Mouse (Mus musculus) kidney, embryonic 16.5 days (tissue): ENCODE results near the gene Amph. TPM values are rescaled to one million over a fixed set of nuclear protein-coding genes. Genes with fewer than 3 reads are reported as not detected.
A peak's percentile ranks its signal among the peaks of the same experiment; 100 is the strongest.

ENCODE experiments used
- ATAC-seq: fragments of 200-750 bp; cut with Nextera tagmentation; 2 replicates; pipeline ENCODE4 v1.8.0; 2017; ENCODE audit warnings: moderate TSS enrichment; ENCODE audit not compliant: low FRiP score, low TSS enrichment
- H3K27ac ChIP-seq: fragments of 300-500 bp; sonication (generic); 2 replicates; pipeline ENCODE4 v1.5.1; 2014; ENCODE audit warnings: low read length
- H3K27me3 ChIP-seq: fragments of 300-500 bp; sonication (generic); 2 replicates; pipeline ENCODE4 v1.6.1; 2014; ENCODE audit warnings: low read length, control low read depth, mixed read lengths; ENCODE audit not compliant: insufficient read depth
- H3K36me3 ChIP-seq: fragments of 300-500 bp; sonication (generic); 2 replicates; pipeline ENCODE4 v1.6.1; 2014; ENCODE audit warnings: low read length, control low read depth, mixed read lengths; ENCODE audit not compliant: insufficient read depth
- H3K4me1 ChIP-seq: fragments of 300-500 bp; sonication (generic); 2 replicates; pipeline ENCODE4 v1.6.1; 2014; ENCODE audit warnings: low read length, control low read depth, mixed read lengths; ENCODE audit not compliant: insufficient read depth
- H3K4me2 ChIP-seq: fragments of 300-500 bp; sonication (generic); replicated peaks from 2 replicates; pipeline ENCODE4 v1.6.1; 2014; ENCODE audit warnings: low read depth, low read length
- H3K4me3 ChIP-seq: fragments of 300-500 bp; sonication (generic); 2 replicates; pipeline ENCODE4 v1.5.1; 2014; ENCODE audit warnings: mild to moderate bottlenecking, low read length
- H3K9ac ChIP-seq: fragments of 300-500 bp; sonication (generic); replicated peaks from 2 replicates; pipeline ENCODE4 v1.6.1; 2014; ENCODE audit warnings: low read length
- H3K9me3 ChIP-seq: fragments of 300-500 bp; sonication (generic); 2 replicates; pipeline ENCODE4 v1.6.1; 2016; ENCODE audit warnings: low read length, control low read depth
- WGBS: fragments of 180-500 bp; shearing (Covaris S2); extraction: QIAGEN DNeasy Blood & Tissue Kit; methylation state at CpG from one replicate; pipeline ENCODE4 v1.1.7; 2014; 5-methylcytosine and 5-hydroxymethylcytosine counted together
- polyA plus RNA-seq: library from polyadenylated mRNA; unstranded; fragments of >200 nt; fragmentation: Nextera tagmentation; extraction: Ambion mirVana; gene quantifications from 2 replicates; pipeline ENCODE4 v1.2.1, GENCODE M21; 2015

Gene Amph
- polyA plus RNA-seq, 1 experiment from 2014 or later = 10.6 TPM

DNA sequence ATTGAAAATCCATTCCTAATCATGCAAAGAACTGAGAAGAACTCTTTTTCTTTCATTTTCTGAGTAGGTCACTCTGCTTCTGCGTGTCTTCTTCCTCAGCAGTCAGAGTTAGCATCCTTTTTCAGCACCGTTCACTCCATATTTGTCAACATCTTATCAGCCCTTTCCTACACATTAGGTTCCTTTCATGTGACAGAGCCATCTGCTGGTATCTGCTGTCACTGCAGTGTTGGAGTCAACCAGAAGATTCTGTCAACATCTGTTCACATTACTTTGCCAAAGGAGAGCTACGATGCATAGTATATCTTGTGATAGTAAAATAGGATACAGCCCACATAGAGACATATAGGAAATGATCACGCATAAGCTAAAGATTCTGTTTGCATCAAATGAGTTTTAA is 185.8 kb downstream of the Amph start:
- no peak for ATAC-seq
- 43% methylated on average over 4 of the region's 4 CpGs for WGBS
- Histone ChIP-seq H3K4me2 (no peak overlapping the region), H3K9ac (no peak overlapping the region), H3K36me3 (no peaks in the 10 kb centered on the region), H3K4me1 (no peaks in the 10 kb centered on the region), H3K9me3 (no peaks in the 10 kb centered on the region), H3K4me3 (no peak overlapping the region), H3K27me3 (no peaks in the 10 kb centered on the region), H3K27ac (no peak overlapping the region)

- H3K4me1 ChIP-seq = no peaks in the 10 kb centered on the region
- H3K36me3 ChIP-seq = no peaks in the 10 kb centered on the region
- H3K9me3 ChIP-seq = no peaks in the 10 kb centered on the region
- no peak overlapping the region for H3K4me3 ChIP-seq
- WGBS = 73% methylated on average over 7 of the region's 7 CpGs
- no peak overlapping the region for H3K27ac ChIP-seq
- ATAC-seq = no peak
- H3K9ac ChIP-seq = no peak overlapping the region
- no peaks in the 10 kb centered on the region for H3K27me3 ChIP-seq
- no peak overlapping the region for H3K4me2 ChIP-seq
Measured at GRCm38 (mm10) chr13:19137212-19137611, 189.2 kb downstream of the Amph start.

GRCm38 (mm10) chr13:19137932-19138331 is 189.9 kb downstream of the Amph start:
- no peak overlapping the region for H3K4me3 ChIP-seq
- ATAC-seq = peak; percentile 71
- no peaks in the 10 kb centered on the region for H3K27me3 ChIP-seq
- WGBS = 25% methylated on average over 5 of the region's 5 CpGs
- no peak overlapping the region for H3K27ac ChIP-seq
- no peaks in the 10 kb centered on the region for H3K4me1 ChIP-seq
- no peak overlapping the region for H3K4me2 ChIP-seq
- H3K9me3 ChIP-seq = no peaks in the 10 kb centered on the region
- no peaks in the 10 kb centered on the region for H3K36me3 ChIP-seq
- no peak overlapping the region for H3K9ac ChIP-seq

- no peak overlapping the region for H3K4me3 ChIP-seq
- no peak overlapping the region for H3K27ac ChIP-seq
- H3K36me3 ChIP-seq = no peaks in the 10 kb centered on the region
- H3K9ac ChIP-seq = no peak overlapping the region
- H3K9me3 ChIP-seq = no peaks in the 10 kb centered on the region
- H3K4me1 ChIP-seq = no peaks in the 10 kb centered on the region
- ATAC-seq = no peak
- H3K27me3 ChIP-seq = no peaks in the 10 kb centered on the region
- 93% methylated on average over 2 of the region's 2 CpGs for WGBS
- no peak overlapping the region for H3K4me2 ChIP-seq
Measured at GRCm38 (mm10) chr13:19138550-19138949, 190.5 kb downstream of the Amph start.

- no peaks in the 10 kb centered on the region for H3K36me3 ChIP-seq
- H3K9me3 ChIP-seq = no peaks in the 10 kb centered on the region
- no peaks in the 10 kb centered on the region for H3K4me1 ChIP-seq
- no peak overlapping the region for H3K4me3 ChIP-seq
- H3K27me3 ChIP-seq = no peaks in the 10 kb centered on the region
- no peak overlapping the region for H3K27ac ChIP-seq
- H3K4me2 ChIP-seq = no peak overlapping the region
- H3K9ac ChIP-seq = no peak overlapping the region
- ATAC-seq = no peak
- 92% methylated on average over 6 of the region's 7 CpGs for WGBS
Measured at GRCm38 (mm10) chr13:19139104-19139503, 191.1 kb downstream of the Amph start.

DNA sequence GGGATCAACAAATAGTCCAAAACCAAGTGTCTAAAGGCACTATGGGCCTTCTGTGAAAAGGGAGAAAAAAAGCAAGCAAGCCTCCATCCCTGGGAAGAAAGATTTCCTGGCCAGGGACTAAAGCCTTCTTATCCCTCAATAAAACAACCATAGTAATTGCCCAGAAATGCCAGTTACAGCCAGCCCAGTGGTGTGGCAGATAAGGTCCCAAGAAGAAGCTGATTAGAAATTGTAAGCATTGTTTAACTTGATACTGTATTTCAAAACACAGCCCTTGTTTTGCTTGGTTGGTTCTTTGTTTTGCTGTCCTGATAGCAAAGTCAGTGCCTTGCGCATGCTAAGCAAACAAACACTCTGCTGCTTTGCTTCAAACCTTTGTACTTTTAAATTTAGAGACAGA is 191.8 kb downstream of the Amph start:
- Histone ChIP-seq H3K4me1 (no peaks in the 10 kb centered on the region), H3K4me3 (no peak overlapping the region), H3K4me2 (no peak overlapping the region), H3K36me3 (no peaks in the 10 kb centered on the region), H3K9ac (no peak overlapping the region), H3K27ac (no peak overlapping the region), H3K27me3 (no peaks in the 10 kb centered on the region), H3K9me3 (no peaks in the 10 kb centered on the region)
- no peak for ATAC-seq
- WGBS = 59% methylated on average over 1 of the region's 1 CpGs

- Histone ChIP-seq H3K27ac (no peak overlapping the region), H3K36me3 (no peaks in the 10 kb centered on the region), H3K4me3 (no peak overlapping the region), H3K27me3 (no peaks in the 10 kb centered on the region), H3K4me1 (no peaks in the 10 kb centered on the region), H3K9me3 (no peaks in the 10 kb centered on the region), H3K9ac (no peak overlapping the region), H3K4me2 (no peak overlapping the region)
- 92% methylated on average over 3 of the region's 3 CpGs for WGBS
- no peak for ATAC-seq
Measured at GRCm38 (mm10) chr13:19143766-19144165, 195.8 kb downstream of the Amph start.

DNA sequence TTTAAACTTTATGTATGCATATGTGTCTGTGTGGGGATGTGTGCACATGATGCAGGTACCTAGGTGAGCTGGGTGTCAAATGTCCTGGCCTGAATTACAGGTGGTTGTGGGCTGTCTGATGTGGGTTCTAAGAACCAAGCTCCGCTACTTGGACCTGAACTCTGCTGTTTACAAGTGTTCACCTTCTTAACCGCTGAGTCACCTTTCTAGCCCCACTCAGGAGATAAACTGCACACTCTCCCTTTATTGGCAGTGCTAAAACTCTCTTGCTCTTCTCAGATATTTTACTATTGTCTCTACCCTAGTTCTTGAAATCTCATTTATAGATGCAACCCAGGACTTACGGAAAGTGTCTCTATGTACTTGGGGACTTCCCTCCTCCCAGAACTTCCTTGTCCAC is 199.5 kb downstream of the Amph start:
- no peaks in the 10 kb centered on the region for H3K9me3 ChIP-seq
- no peaks in the 10 kb centered on the region for H3K36me3 ChIP-seq
- WGBS = 84% methylated on average over 3 of the region's 3 CpGs
- no peak overlapping the region for H3K27ac ChIP-seq
- no peak for ATAC-seq
- no peak overlapping the region for H3K4me2 ChIP-seq
- no peak overlapping the region for H3K9ac ChIP-seq
- H3K4me3 ChIP-seq = no peak overlapping the region
- H3K27me3 ChIP-seq = no peaks in the 10 kb centered on the region
- no peaks in the 10 kb centered on the region for H3K4me1 ChIP-seq

GRCm38 (mm10) chr13:19149574-19149973 is 201.6 kb downstream of the Amph start:
- Histone ChIP-seq H3K4me3 (no peak overlapping the region), H3K27ac (no peak overlapping the region), H3K4me2 (no peak overlapping the region), H3K36me3 (no peaks in the 10 kb centered on the region), H3K9ac (no peak overlapping the region), H3K27me3 (no peaks in the 10 kb centered on the region), H3K9me3 (no peaks in the 10 kb centered on the region), H3K4me1 (no peaks in the 10 kb centered on the region)
- whole genome bisulfite sequencing = 83% methylated on average over 8 of the region's 8 CpGs
- no peak for ATAC-seq

GRCm38 (mm10) chr13:19150438-19151301 is 202.7 kb downstream of the Amph start:
- no peaks in the 10 kb centered on the region for H3K4me1 ChIP-seq
- no peaks in the 10 kb centered on the region for H3K36me3 ChIP-seq
- H3K9me3 ChIP-seq = no peaks in the 10 kb centered on the region
- no peak overlapping the region for H3K27ac ChIP-seq
- no peak overlapping the region for H3K9ac ChIP-seq
- ATAC-seq = no peak
- WGBS = 85% methylated on average over 12 of the region's 12 CpGs
- H3K27me3 ChIP-seq = no peaks in the 10 kb centered on the region
- no peak overlapping the region for H3K4me2 ChIP-seq
- no peak overlapping the region for H3K4me3 ChIP-seq
